Mouse (Mus musculus) heart, postnatal 14 days (tissue): ENCODE data around the gene Rpn2. TPM values are rescaled to one million over a fixed set of nuclear protein-coding genes. Genes with fewer than 3 reads are reported as not detected.
A peak's percentile ranks its signal among the peaks of the same experiment; 100 is the strongest.

Experiments used
- DNase-seq, 2 experiments: peaks; one replicate each; pipeline ENCODE4 v3.0.0; 2021 to 2022
- intact Hi-C: fragments of 180-260 bp; cut with DNase I; formaldehyde crosslinking; loops from one replicate; pipeline ENCODE4 v1.15.1; 2025
- total RNA-seq, 2 experiments: library from RNA; stranded (reverse); gene quantifications; 2 replicates each; pipeline ENCODE4 v1.2.3; 2021

Gene Rpn2
- total RNA-seq, 2 experiments from 2014 or later = 89.2 to 94.4 TPM

GRCm38 (mm10) chr2:157308273-157308917, 29.6 kb downstream of the Rpn2 start:
- no peak for DNase-seq
- intact Hi-C loops = no loop called here

- no peak for DNase-seq
- intact Hi-C loops = no loop called here
Observed at GRCm38 (mm10) chr2:157309611-157310010, 30.8 kb downstream of the Rpn2 start.

GRCm38 (mm10) chr2:157310963-157311637, 32.3 kb downstream of the Rpn2 start:
- intact Hi-C loops = no loop called here

GRCm38 (mm10) chr2:157313718-157314117, 34.9 kb downstream of the Rpn2 start:
- intact Hi-C loops = no loop called here

More at GRCm38 (mm10) chr2:157310963-157311637, 32.3 kb downstream of the Rpn2 start:
- DNase-seq = no peak

GRCm38 (mm10) chr2:157314310-157314709, 35.5 kb downstream of the Rpn2 start:
- intact Hi-C loops = no loop called here
- DNase-seq = no peak

More at GRCm38 (mm10) chr2:157313718-157314117, 34.9 kb downstream of the Rpn2 start:
- no peak for DNase-seq

- no peak for DNase-seq
- intact Hi-C loops = no loop called here
Observed at GRCm38 (mm10) chr2:157315486-157315885, 36.7 kb downstream of the Rpn2 start.

- intact Hi-C loops = no loop called here
- DNase-seq = no peak
Observed at GRCm38 (mm10) chr2:157316358-157316933, 37.6 kb downstream of the Rpn2 start.

- intact Hi-C loops = no loop called here
- no peak for DNase-seq
Observed at GRCm38 (mm10) chr2:157317220-157317619, 38.4 kb downstream of the Rpn2 start.

- DNase-seq = no peak
- intact Hi-C loops = no loop called here
Observed at GRCm38 (mm10) chr2:157320135-157320534, 41.3 kb downstream of the Rpn2 start.

GRCm38 (mm10) chr2:157320886-157321285, 42.1 kb downstream of the Rpn2 start:
- DNase-seq = no peak
- intact Hi-C loops = no loop called here

- intact Hi-C loops = no loop called here
- DNase-seq = no peak
Observed at GRCm38 (mm10) chr2:157322029-157322766, 43.4 kb downstream of the Rpn2 start.

GRCm38 (mm10) chr2:157325238-157325637, 46.4 kb downstream of the Rpn2 start:
- intact Hi-C loops = no loop called here
- peak in 1 of 2 experiments; percentile 21 for DNase-seq

- intact Hi-C loops = no loop called here
Observed at GRCm38 (mm10) chr2:157328106-157328505, 49.3 kb downstream of the Rpn2 start.

GRCm38 (mm10) chr2:157328570-157328969, 49.8 kb downstream of the Rpn2 start:
- DNase-seq = no peak
- intact Hi-C loops = no loop called here

More at GRCm38 (mm10) chr2:157328106-157328505, 49.3 kb downstream of the Rpn2 start:
- no peak for DNase-seq

GRCm38 (mm10) chr2:157332059-157332458, 53.2 kb downstream of the Rpn2 start:
- no peak for DNase-seq
- intact Hi-C loops = no loop called here

GRCm38 (mm10) chr2:157338663-157339062, 59.8 kb downstream of the Rpn2 start:
- DNase-seq = peak; percentile 56 to 78
- intact Hi-C loops = no loop called here

- intact Hi-C loops = no loop called here
- DNase-seq = no peak
Observed at GRCm38 (mm10) chr2:157339532-157339931, 60.7 kb downstream of the Rpn2 start.

- DNase-seq = peak in 1 of 2 experiments; percentile 25
- intact Hi-C loops = no loop called here
Observed at GRCm38 (mm10) chr2:157340221-157340741, 61.5 kb downstream of the Rpn2 start.

GRCm38 (mm10) chr2:157341554-157342270, 62.9 kb downstream of the Rpn2 start:
- peak; percentile 75 to 82 for DNase-seq
- intact Hi-C loops = loop anchor here (1.0 kb wide), 1 partner anchor 230 kb away; the partner anchor contains the start of gene Blcap
